Mouse (Mus musculus): ENCODE data around the gene Kctd11.

GRCm38 (mm10) chr11:69837952-69838713 is 43.1 kb downstream of the Kctd11 start, which contains the start of gene Tmem256:
- TF ChIP-seq POLR2A (IDR thresholded peaks at IDR 0.05; ENCODE audit: insufficient read depth, low read depth, low read length) = peak; percentile 87
- no peak for TF ChIP-seq CTCF (IDR thresholded peaks at IDR 0.05; ENCODE audit: insufficient read depth, low read depth, low read length)
